Mouse (Mus musculus): Measurements from ENCODE around the gene Smyd1. TPM values are rescaled to one million over a fixed set of nuclear protein-coding genes. Genes with fewer than 3 reads are reported as not detected.

Smyd1 gene
- polyA plus RNA-seq, 1 experiment from 2014 or later: 0.53 TPM

- Histone ChIP-seq H3K9ac (no peak overlapping the region), H3K9me3 (ENCODE audit: low read depth, low read length) (no peaks in the 10 kb centered on the region), H3K36me3 (ENCODE audit: insufficient read depth) (no peaks in the 10 kb centered on the region), H3K27ac (ENCODE audit: low read depth) (no peak overlapping the region), H3K4me3 (ENCODE audit: low read depth, low read length) (no peak overlapping the region), H3K27me3 (ENCODE audit: insufficient read depth, low read length) (no peaks in the 10 kb centered on the region), H3K4me1 (ENCODE audit: insufficient read depth) (no peaks in the 10 kb centered on the region), H3K4me2 (no peak overlapping the region)
- DNase-seq (no peak), ATAC-seq (ENCODE audit: insufficient read depth) (no peak)
- WGBS: 83% methylated on average over 6 of the region's 6 CpGs
- TF ChIP-seq CTCF (IDR thresholded peaks at IDR 0.05; ENCODE audit: low read depth): no peak
Observed at GRCm38 (mm10) chr6:71329881-71330280, 7.8 kb upstream of the Smyd1 start.

- no peak overlapping the region for H3K4me3 ChIP-seq (ENCODE audit: low read depth, low read length)
- 87% methylated on average over 9 of the region's 9 CpGs for WGBS
- ATAC-seq (ENCODE audit: insufficient read depth) (no peak), DNase-seq (no peak)
- no peak overlapping the region for H3K9ac ChIP-seq
- no peak overlapping the region for H3K27ac ChIP-seq (ENCODE audit: low read depth)
- H3K9me3 ChIP-seq (ENCODE audit: low read depth, low read length): no peaks in the 10 kb centered on the region
- H3K27me3 ChIP-seq (ENCODE audit: insufficient read depth, low read length): no peaks in the 10 kb centered on the region
- TF ChIP-seq CTCF (IDR thresholded peaks at IDR 0.05; ENCODE audit: low read depth): no peak
- H3K4me1 ChIP-seq (ENCODE audit: insufficient read depth): no peaks in the 10 kb centered on the region
- H3K4me2 ChIP-seq: no peak overlapping the region
- H3K36me3 ChIP-seq (ENCODE audit: insufficient read depth): no peaks in the 10 kb centered on the region
Observed at GRCm38 (mm10) chr6:71324816-71325215, 2.8 kb upstream of the Smyd1 start.

- no peak within 1 kb of the TSS for H3K9ac ChIP-seq
- TF ChIP-seq CTCF (IDR thresholded peaks at IDR 0.05; ENCODE audit: low read depth): no peak
- 73% methylated on average over 7 of the region's 7 CpGs for WGBS
- H3K36me3 ChIP-seq (ENCODE audit: insufficient read depth): no peaks in the 10 kb centered on the region
- no peaks in the 10 kb centered on the region for H3K9me3 ChIP-seq (ENCODE audit: low read depth, low read length)
- ATAC-seq (ENCODE audit: insufficient read depth) (no peak), DNase-seq (no peak)
- H3K4me1 ChIP-seq (ENCODE audit: insufficient read depth): no peaks in the 10 kb centered on the region
- H3K4me3 ChIP-seq (ENCODE audit: low read depth, low read length): no peak within 1 kb of the TSS
- H3K27me3 ChIP-seq (ENCODE audit: insufficient read depth, low read length): no peaks in the 10 kb centered on the region
- H3K4me2 ChIP-seq: no peak within 1 kb of the TSS
- H3K27ac ChIP-seq (ENCODE audit: low read depth): no peak within 1 kb of the TSS
Observed at GRCm38 (mm10) chr6:71322491-71322921, 473 bp upstream of the Smyd1 start, which contains the start of gene Cd8b1. Cd8b1 (plus strand) TSS chr6:71322788.

GRCm38 (mm10) chr6:71307486-71307885, 14.5 kb downstream of the Smyd1 start:
- ATAC-seq (ENCODE audit: insufficient read depth) (no peak), DNase-seq (no peak)
- no peaks in the 10 kb centered on the region for H3K4me1 ChIP-seq (ENCODE audit: insufficient read depth)
- H3K27ac ChIP-seq (ENCODE audit: low read depth): no peak overlapping the region
- 83% methylated on average over 8 of the region's 8 CpGs for whole genome bisulfite sequencing
- no peaks in the 10 kb centered on the region for H3K9me3 ChIP-seq (ENCODE audit: low read depth, low read length)
- TF ChIP-seq CTCF (IDR thresholded peaks at IDR 0.05; ENCODE audit: low read depth): no peak
- H3K36me3 ChIP-seq (ENCODE audit: insufficient read depth): no peaks in the 10 kb centered on the region
- H3K27me3 ChIP-seq (ENCODE audit: insufficient read depth, low read length): no peaks in the 10 kb centered on the region
- no peak overlapping the region for H3K4me2 ChIP-seq
- H3K9ac ChIP-seq: no peak overlapping the region
- H3K4me3 ChIP-seq (ENCODE audit: low read depth, low read length): no peak overlapping the region

- Histone ChIP-seq H3K27ac (ENCODE audit: low read depth) (no peak overlapping the region), H3K27me3 (ENCODE audit: insufficient read depth, low read length) (no peaks in the 10 kb centered on the region), H3K9me3 (ENCODE audit: low read depth, low read length) (no peaks in the 10 kb centered on the region), H3K36me3 (ENCODE audit: insufficient read depth) (no peaks in the 10 kb centered on the region), H3K4me1 (ENCODE audit: insufficient read depth) (no peaks in the 10 kb centered on the region), H3K9ac (no peak overlapping the region), H3K4me2 (no peak overlapping the region), H3K4me3 (ENCODE audit: low read depth, low read length) (no peak overlapping the region)
- 50% methylated on average over 6 of the region's 6 CpGs for WGBS
- TF ChIP-seq CTCF (IDR thresholded peaks at IDR 0.05; ENCODE audit: low read depth): peak; percentile 22; the same call in 1 of the 2 replicates
- DNase-seq: peak; percentile 10
- ATAC-seq (ENCODE audit: insufficient read depth): no peak
Observed at GRCm38 (mm10) chr6:71302097-71302731, 19.8 kb downstream of the Smyd1 start.

GRCm38 (mm10) chr6:71298751-71299150, 23.3 kb downstream of the Smyd1 start:
- no peak overlapping the region for H3K27ac ChIP-seq (ENCODE audit: low read depth)
- no peaks in the 10 kb centered on the region for H3K9me3 ChIP-seq (ENCODE audit: low read depth, low read length)
- H3K36me3 ChIP-seq (ENCODE audit: insufficient read depth): no peaks in the 10 kb centered on the region
- no peak overlapping the region for H3K4me3 ChIP-seq (ENCODE audit: low read depth, low read length)
- H3K4me1 ChIP-seq (ENCODE audit: insufficient read depth): no peaks in the 10 kb centered on the region
- no peak overlapping the region for H3K4me2 ChIP-seq
- H3K9ac ChIP-seq: no peak overlapping the region
- WGBS: 43% methylated on average over 3 of the region's 3 CpGs
- no peak for ATAC-seq (ENCODE audit: insufficient read depth)
- no peaks in the 10 kb centered on the region for H3K27me3 ChIP-seq (ENCODE audit: insufficient read depth, low read length)
- peak; percentile 60 for TF ChIP-seq CTCF (IDR thresholded peaks at IDR 0.05; ENCODE audit: low read depth)
- DNase-seq: peak; percentile 59

- Histone ChIP-seq H3K4me2 (no peak overlapping the region), H3K27ac (ENCODE audit: low read depth) (no peak overlapping the region), H3K27me3 (ENCODE audit: insufficient read depth, low read length) (no peaks in the 10 kb centered on the region), H3K4me3 (ENCODE audit: low read depth, low read length) (no peak overlapping the region), H3K36me3 (ENCODE audit: insufficient read depth) (no peaks in the 10 kb centered on the region), H3K4me1 (ENCODE audit: insufficient read depth) (no peaks in the 10 kb centered on the region), H3K9me3 (ENCODE audit: low read depth, low read length) (no peaks in the 10 kb centered on the region), H3K9ac (no peak overlapping the region)
- 59% methylated on average over 2 of the region's 2 CpGs for WGBS
- no peak for TF ChIP-seq CTCF (IDR thresholded peaks at IDR 0.05; ENCODE audit: low read depth)
- DNase-seq: no peak
- no peak for ATAC-seq (ENCODE audit: insufficient read depth)
Observed at GRCm38 (mm10) chr6:71298051-71298450, 24.0 kb downstream of the Smyd1 start.

All from lung, embryonic 14.5 days (tissue).